12 mouse cellular contexts compared by ENCODE assay signal in genomic region chr16:93744049-93744490, GRCm38 (mm10). TPM values are rescaled to one million over a fixed set of nuclear protein-coding genes. Genes with fewer than 3 reads are reported as not detected.
DNase-seq lines count a peak whose midpoint lies in the region; ATAC-seq and TF ChIP-seq lines count a peak whose summit lies in the region.
"Had no signal": no experiment of that assay in that cellular context is flagged by ENCODE, and none has a peak within 500 bp of the region (broad histone marks: within the 10 kb centered on the region; RNA-seq: fewer than 3 reads in every experiment).

No protein-coding gene starts in this region.

- H3K36me3 ChIP-seq in heart, embryonic 12.5 days, result peaks cover 6% of the 10 kb centered on the region
- H3K36me3 ChIP-seq in stomach, postnatal 0 days (ENCODE audit: control insufficient read depth, insufficient read depth, low read length), result peaks cover 3% of the 10 kb centered on the region; the same call in 1 of the 2 replicates

- no peak overlapping the region for H3K27ac ChIP-seq in heart, embryonic 12.5 days (ENCODE audit: poor library complexity, severe bottlenecking)
- H3K27ac ChIP-seq in stomach, postnatal 0 days (replicated peaks), result no peak overlapping the region
- H3K27ac ChIP-seq: forebrain, embryonic 12.5 days had no signal

- TF ChIP-seq CTCF in stomach, postnatal 0 days (IDR thresholded peaks at IDR 0.05; ENCODE audit: low read depth), result peak; percentile 28; the same call in 1 of the 2 replicates

- no peak overlapping the region for H3K4me3 ChIP-seq in heart, embryonic 12.5 days
- H3K4me3 ChIP-seq in stomach, postnatal 0 days (ENCODE audit: low read depth, low read length), result no peak overlapping the region
- H3K4me3 ChIP-seq: forebrain, embryonic 12.5 days had no signal

- no peak for DNase-seq in heart, postnatal 4 days
- DNase-seq in urinary bladder, postnatal 14 days (ENCODE audit: low spot score), result peak; percentile 26
- DNase-seq in urinary bladder, postnatal 10 days (ENCODE audit: low spot score), result no peak
- DNase-seq in kidney, postnatal 4 days, result peak; percentile 21
- DNase-seq in stomach, postnatal 0 days (ENCODE audit: low spot score), result peak; percentile 38
- DNase-seq in ovary, postnatal 10 days (ENCODE audit: low spot score), result no peak
- DNase-seq in ovary, adult 18-20 months (ENCODE audit: low spot score), result no peak
- DNase-seq: heart, postnatal 14 days; lung, adult 18-20 months had no signal

- no peak for TF ChIP-seq EP300 in stomach, postnatal 0 days (optimal IDR thresholded peaks at IDR 0.05)

- 59% methylated on average over 5 of the region's 5 CpGs for WGBS in heart, embryonic 12.5 days
- WGBS in stomach, postnatal 0 days, result 55% methylated on average over 5 of the region's 5 CpGs

- H3K4me1 ChIP-seq in heart, embryonic 12.5 days (replicated peaks), result 0 out of 2 replicates have a peak, but pooled peaks cover 4% of the 10 kb centered on the region
- no peaks in the 10 kb centered on the region for H3K4me1 ChIP-seq in stomach, postnatal 0 days (replicated peaks; ENCODE audit: control insufficient read depth, insufficient read depth)
- H3K4me1 ChIP-seq: forebrain, embryonic 12.5 days had no signal

- H3K27me3 ChIP-seq in heart, embryonic 12.5 days (replicated peaks), result peaks cover 7% of the 10 kb centered on the region; the same call in 1 of the 2 replicates
- no peaks in the 10 kb centered on the region for H3K27me3 ChIP-seq in stomach, postnatal 0 days (ENCODE audit: control insufficient read depth, insufficient read depth, low read length)
- H3K27me3 ChIP-seq: forebrain, embryonic 12.5 days had no signal

- H3K9me3 ChIP-seq in heart, embryonic 12.5 days (replicated peaks), result no peaks in the 10 kb centered on the region
- no peaks in the 10 kb centered on the region for H3K9me3 ChIP-seq in stomach, postnatal 0 days (ENCODE audit: control insufficient read depth, low read length)
- H3K9me3 ChIP-seq: forebrain, embryonic 12.5 days had no signal

- no peak overlapping the region for H3K9ac ChIP-seq in heart, embryonic 12.5 days
- H3K9ac ChIP-seq in stomach, postnatal 0 days (ENCODE audit: low read length), result no peak overlapping the region
- H3K9ac ChIP-seq: forebrain, embryonic 12.5 days had no signal

- ATAC-seq in heart, embryonic 12.5 days (ENCODE audit: insufficient number of reproducible peaks, low FRiP score), result peak; percentile 43; the same call in 1 of the 2 replicates
- 0 out of 2 replicates have a peak, but pooled peaks have one; percentile 8 for ATAC-seq in stomach, postnatal 0 days (ENCODE audit: low FRiP score, low TSS enrichment)
- ATAC-seq: activated CD4-positive, CD25-positive, alpha-beta regulatory T cell, adult 4 months had no signal

- H3K4me2 ChIP-seq in heart, embryonic 12.5 days, result no peak overlapping the region
- no peak overlapping the region for H3K4me2 ChIP-seq in stomach, postnatal 0 days (replicated peaks; ENCODE audit: low read depth)
- H3K4me2 ChIP-seq: forebrain, embryonic 12.5 days had no signal

RNA-seq across cellular contexts. Expression of gene Dop1b, which starts 32.4 kb away (rescaled TPM):
- 6.9 and 9.2 TPM in 2 replicates for polyA plus RNA-seq in heart, embryonic 12.5 days (2016; fragmentation: Nextera tagmentation; extraction: Ambion mirVana)
- 10 to 100 TPM; 15.0 to 18.3 TPM for total RNA-seq in heart, postnatal 4 days (2021)
- polyA plus RNA-seq in stomach, postnatal 0 days (2015; fragmentation: Nextera tagmentation; extraction: Ambion mirVana), result 20.1 and 20.9 TPM in 2 replicates

Comparison
In these comparisons a context has a peak if more than half of its experiments do, and no peak if none do; other contexts are left out.
1. DNase-seq: peak in urinary bladder, postnatal 14 days (single experiment), kidney, postnatal 4 days (2 of 2) and stomach, postnatal 0 days (single experiment); none in heart, postnatal 4 days (single experiment), urinary bladder, postnatal 10 days (single experiment), ovary, postnatal 10 days (single experiment) and ovary, adult 18-20 months (single experiment).